Mouse (Mus musculus): ENCODE data around the gene Prss12.

GRCm38 (mm10) chr3:123452904-123453303 lies 6.2 kb downstream of the Prss12 start:
- TF ChIP-seq CTCF (IDR thresholded peaks at IDR 0.05; ENCODE audit: low read depth) (no peak), EP300 (optimal IDR thresholded peaks at IDR 0.05) (no peak)
